Mouse (Mus musculus) c-Kit-positive CD71-negative TER-119-negative erythroid progenitor cells, embryonic 14.5 days (primary cell): Measurements from ENCODE around the gene Gm5478.
"Not testable (repeated sequence)": the region's sequence is repeated elsewhere in the genome, so short reads cannot be mapped to it uniquely, and the experiment has no call there.

Experiments
- DNase-seq: peaks from one replicate; pipeline ENCODE4 v3.0.0-alpha.2; 2013; ENCODE audit warnings: low read depth

Gene Gm5478

DNA sequence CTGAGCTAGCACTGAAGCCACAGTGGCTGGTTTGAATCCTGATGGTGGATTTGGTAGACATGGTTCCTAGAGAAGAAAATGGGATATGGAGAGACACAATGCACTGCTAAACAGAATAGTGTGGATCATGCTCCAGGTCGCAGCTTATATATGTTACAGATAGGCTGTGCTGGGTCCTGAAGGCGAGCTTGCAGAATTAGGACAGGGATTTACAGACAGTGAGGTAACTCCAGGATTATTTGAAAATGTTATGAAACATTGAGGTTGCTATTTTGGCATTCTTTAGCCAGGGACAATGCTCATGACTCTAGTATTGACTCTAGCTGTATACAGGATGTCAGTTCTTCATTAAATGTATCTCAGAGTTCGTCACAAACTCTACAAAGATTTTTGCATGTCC lies at the start of gene Gm5478:
Gm5478 (minus strand) TSS at position 101 of the 400 bp plus-strand sequence.
- no peak for DNase-seq

DNA sequence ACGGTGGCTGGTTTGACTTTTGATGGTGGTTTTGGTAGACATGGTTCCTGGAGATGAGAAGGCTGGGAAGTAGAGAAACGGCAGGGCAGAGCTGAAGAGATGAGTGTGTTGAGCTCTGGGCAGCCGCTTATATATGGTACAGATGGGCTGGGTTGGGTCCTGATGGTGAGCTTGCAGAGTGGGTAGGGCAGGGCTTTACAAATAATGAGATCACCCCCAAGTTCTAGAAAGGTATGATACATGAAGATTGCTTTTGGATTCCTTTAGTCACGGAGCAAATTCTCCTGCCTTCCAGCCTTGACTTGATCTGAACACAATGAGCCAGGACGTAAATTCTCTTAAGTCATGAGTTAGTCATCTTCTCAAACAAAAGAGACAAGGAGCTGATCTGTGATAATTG lies 47.0 kb upstream of the Gm5478 start, which contains the start of gene Krt6a:
Krt6a (minus strand) TSS at position 101 of the 400 bp plus-strand sequence.
- DNase-seq: no peak

DNA sequence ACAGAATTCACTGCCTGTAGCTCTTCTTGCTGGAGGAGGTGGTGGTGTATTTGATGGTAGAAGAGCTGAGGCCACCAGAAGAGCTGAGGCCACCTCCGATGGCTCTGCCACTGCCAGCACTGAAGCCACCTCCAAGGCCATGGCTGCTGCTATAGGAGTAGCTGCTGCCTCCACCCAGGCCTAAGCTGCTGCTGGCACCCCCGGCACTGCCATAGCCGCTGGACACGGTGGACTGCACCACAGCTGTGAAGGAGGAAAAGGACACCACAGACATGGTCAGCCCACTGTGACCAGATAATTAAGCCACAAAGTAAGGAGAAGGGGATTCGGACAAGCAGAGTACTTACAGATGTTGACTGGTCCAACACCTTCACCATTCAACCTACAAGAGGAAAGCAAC lies 43.3 kb upstream of the Gm5478 start:
- not testable (repeated sequence) for DNase-seq

DNA sequence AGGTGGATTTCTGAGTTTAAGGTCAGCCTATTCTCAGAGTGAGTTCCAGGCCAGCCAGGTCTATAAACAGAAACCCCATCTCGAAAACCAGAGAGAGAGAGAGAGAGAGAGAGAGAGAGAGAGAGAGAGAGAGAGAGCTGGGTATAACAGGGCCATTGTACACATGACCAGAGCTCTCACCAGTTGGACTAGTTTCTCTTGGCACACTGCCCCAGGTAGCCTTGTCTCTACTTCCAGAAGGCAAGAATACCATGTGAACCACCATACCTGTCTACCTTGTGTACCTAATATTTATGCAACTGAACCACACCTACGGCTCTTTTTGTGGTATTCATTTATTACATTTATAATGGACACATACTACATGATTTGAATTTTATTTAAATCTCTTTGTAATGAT lies 41.0 kb upstream of the Gm5478 start:
- no peak for DNase-seq

DNA sequence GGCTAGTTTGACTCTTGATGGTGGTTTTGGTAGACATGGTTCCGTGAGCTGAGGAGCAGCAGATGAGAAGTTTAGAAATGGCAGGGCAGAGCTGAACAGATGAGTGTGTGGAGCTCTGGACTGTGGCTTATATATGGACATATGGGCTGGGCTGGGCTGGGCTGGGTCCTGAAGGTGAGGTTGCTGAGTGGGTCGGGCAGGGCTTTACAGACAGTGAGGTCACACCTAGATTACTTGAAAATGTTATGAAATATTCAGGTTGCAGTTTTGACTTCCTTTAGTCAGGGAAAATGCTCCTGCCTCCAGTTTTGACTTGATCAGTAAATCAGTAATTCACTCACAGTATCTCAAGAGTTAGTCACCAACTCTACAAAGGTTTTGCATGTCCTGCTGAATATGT lies 33.0 kb upstream of the Gm5478 start, which contains the start of gene Krt6b:
Krt6b (minus strand) TSS at position 101 of the 400 bp plus-strand sequence.
- DNase-seq: no peak

DNA sequence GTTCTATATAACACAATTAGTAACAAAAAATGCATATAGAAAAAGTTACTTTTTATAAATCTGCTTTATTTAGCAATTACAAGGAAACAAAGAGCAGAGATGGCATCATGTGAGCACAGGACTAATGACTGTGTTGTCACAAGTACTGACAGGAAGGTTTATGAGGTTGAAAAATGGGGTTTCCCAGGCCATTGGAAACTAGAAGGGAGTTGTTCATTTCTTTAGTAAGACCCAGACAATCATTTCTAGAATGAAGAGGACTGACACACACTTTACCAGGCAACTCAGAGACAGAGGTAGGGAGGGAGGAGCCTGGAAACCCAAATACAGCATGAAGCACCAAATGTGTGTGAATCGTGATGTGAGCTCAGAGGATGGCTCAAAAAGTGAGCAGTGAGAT lies 28.8 kb upstream of the Gm5478 start:
- DNase-seq: no peak

DNA sequence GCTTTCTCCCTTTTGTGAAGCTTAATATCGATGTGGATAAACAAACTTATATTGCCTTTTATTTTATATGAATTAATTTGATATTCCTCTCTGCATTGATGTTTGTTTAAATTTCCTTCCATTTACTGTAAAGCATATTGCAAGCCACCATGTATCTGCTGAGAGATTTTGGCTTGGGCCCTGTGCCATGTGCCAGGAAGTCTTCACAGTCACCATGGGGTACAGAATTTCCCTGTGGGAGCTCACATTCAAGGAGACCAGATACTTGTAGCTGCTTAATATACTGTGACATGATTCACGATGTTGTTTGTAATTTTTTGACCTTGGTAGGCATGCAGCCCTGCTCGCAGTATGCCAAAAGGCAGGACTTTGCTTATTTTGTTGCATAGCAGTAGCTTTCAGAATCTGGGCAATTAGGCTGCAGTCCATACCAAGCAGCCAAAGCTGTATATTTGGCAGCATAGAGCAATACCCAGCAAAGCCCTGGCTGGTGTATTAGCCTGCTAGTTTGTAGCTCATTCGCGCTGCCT lies 5.6 kb upstream of the Gm5478 start:
- DNase-seq: no peak

DNA sequence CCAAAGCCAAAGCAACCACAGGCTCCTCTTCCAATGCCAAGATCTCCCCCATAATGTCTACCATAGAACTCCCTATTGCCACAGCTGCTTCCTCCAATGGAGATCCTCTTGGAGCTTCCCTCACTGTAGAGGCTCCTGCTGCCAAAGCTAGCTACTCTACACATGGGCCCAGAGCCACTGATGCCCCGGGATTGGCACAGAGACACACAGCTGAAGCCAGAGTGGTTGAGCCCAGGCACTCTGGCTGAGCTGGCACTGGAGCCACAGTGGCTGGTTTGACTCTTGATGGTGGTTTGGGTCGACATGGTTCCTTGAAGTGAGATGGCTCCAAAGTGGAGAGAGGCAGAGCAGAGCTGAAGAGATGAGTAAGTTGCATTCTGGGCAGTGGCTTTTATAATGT lies 19.3 kb downstream of the Gm5478 start, which contains the start of gene Gm5414:
Gm5414 (minus strand) TSS at position 305 of the 400 bp plus-strand sequence.
- no peak for DNase-seq

DNA sequence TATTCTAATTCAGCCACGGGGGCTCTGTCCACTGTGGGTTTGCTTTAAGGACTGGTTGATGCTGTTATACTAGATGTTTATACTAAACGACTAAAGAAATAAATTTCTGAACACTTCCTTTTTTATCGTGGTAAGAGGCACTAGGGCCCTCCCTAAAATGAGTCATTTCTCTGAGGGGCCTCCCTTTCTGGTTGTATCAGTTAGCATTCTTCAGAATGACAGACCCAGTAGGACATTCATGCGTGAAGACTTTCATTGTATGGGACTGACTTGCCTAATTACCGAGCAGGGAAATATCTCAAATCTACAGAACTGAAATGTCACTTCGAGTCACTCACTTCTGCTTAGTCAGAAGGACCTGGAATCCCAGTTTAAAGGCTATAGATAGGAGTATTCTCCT lies 48.1 kb downstream of the Gm5478 start:
- DNase-seq: no peak
